Mouse (Mus musculus): ENCODE results near the gene Mxd3.

DNA sequence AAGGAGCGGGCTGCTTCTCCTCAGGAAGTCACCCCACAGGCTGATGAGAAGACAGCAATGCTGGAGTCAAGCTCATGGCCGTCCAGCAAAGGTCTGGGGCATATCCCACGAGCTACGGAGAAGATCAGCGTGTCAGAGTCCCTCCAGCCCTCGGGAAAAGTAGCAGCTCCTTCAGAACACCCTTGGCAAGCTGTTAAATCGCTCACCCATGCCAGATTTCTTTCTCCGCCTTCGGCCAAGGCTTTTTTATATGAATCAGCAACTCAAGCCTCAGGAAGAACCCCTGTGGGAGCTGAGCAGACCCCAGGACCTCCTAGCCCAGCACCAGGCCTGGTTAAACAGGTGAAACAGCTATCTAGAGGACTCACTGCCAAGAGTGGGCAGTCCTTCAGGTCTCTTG is 16.6 kb downstream of the Mxd3 start:
- TF ChIP-seq GATA1 (IDR thresholded peaks at IDR 0.05; ENCODE audit: borderline replicate concordance, low read length) (no peak), CTCF (IDR thresholded peaks at IDR 0.05; ENCODE audit: low read depth, low read length) (no peak), POLR2AphosphoS5 (IDR thresholded peaks at IDR 0.05; ENCODE audit: insufficient replicate concordance, low read depth, low read length) (no peak), TAL1 (conservative IDR thresholded peaks at IDR 0.05; ENCODE audit: low read depth, low read length) (no peak), GATA2 (IDR thresholded peaks at IDR 0.05; ENCODE audit: borderline replicate concordance, low read depth, low read length) (no peak)

All from G1E (cell line).